Mouse (Mus musculus) heart, adult 2 months (tissue): ENCODE data around the gene Arid5b. TPM values are rescaled to one million over a fixed set of nuclear protein-coding genes. Genes with fewer than 3 reads are reported as not detected.

Experiments
- DNase-seq, 2 experiments: peaks; one replicate each; pipeline ENCODE4 v3.0.0; 2021
- H3K27ac ChIP-seq: fragments of 200-600 bp; 2 replicates; pipeline ENCODE4 v1.8.1; 2022
- H3K27me3 ChIP-seq: fragments of 200-500 bp; 2 replicates; pipeline ENCODE4 v1.6.1; 2012; ENCODE audit warnings: mild to moderate bottlenecking, low read length, inconsistent platforms, mixed read lengths; ENCODE audit not compliant: control insufficient read depth, insufficient read depth
- H3K36me3 ChIP-seq: fragments of 200-500 bp; 2 replicates; pipeline ENCODE4 v1.6.1; 2012; ENCODE audit warnings: low read length, inconsistent platforms; ENCODE audit not compliant: control insufficient read depth, insufficient read depth
- H3K4me1 ChIP-seq: fragments of 200-500 bp; 2 replicates; pipeline ENCODE4 v1.6.1; 2011; ENCODE audit warnings: low read length; ENCODE audit not compliant: control insufficient read depth, insufficient read depth
- H3K4me3 ChIP-seq: fragments of 200-600 bp; 2 replicates; pipeline ENCODE4 v1.8.1; 2022
- H3K79me2 ChIP-seq: fragments of 200-500 bp; replicated peaks from 2 replicates; pipeline ENCODE4 v1.6.1; 2012; ENCODE audit warnings: mild to moderate bottlenecking, inconsistent platforms, low read length, moderate library complexity, mixed read lengths; ENCODE audit not compliant: control insufficient read depth, insufficient read depth
- H3K9ac ChIP-seq: fragments of 200-500 bp; 2 replicates; pipeline ENCODE4 v1.6.1; 2012; ENCODE audit warnings: low read depth, mild to moderate bottlenecking, control low read depth, inconsistent platforms, low read length, mixed read lengths
- CTCF ChIP-seq: fragments of 200-600 bp; IDR thresholded peaks from 2 replicates; pipeline ENCODE4 v1.8.1; 2022; ENCODE audit warnings: antibody characterized with exemption, mild to moderate bottlenecking, moderate library complexity
- EP300 ChIP-seq: fragments of 200-500 bp; IDR thresholded peaks from 2 replicates; pipeline ENCODE4 v1.6.1; 2011; ENCODE audit warnings: low read depth, low read length, control low read depth; ENCODE audit not compliant: insufficient read depth
- POLR2A ChIP-seq: fragments of 200-500 bp; IDR thresholded peaks from 2 replicates; pipeline ENCODE4 v1.6.1; 2011; ENCODE audit warnings: mild to moderate bottlenecking, low read depth, low read length, control low read depth; ENCODE audit not compliant: insufficient read depth
- WGBS: fragments of 180-500 bp; shearing (Covaris S2); methylation state at CpG from one replicate; pipeline ENCODE4 v1.1.7; 2018; 5-methylcytosine and 5-hydroxymethylcytosine counted together
- intact Hi-C: fragments of 180-260 bp; cut with DNase I; formaldehyde crosslinking; loops from one replicate; pipeline ENCODE4 v1.15.1; 2025
- polyA plus RNA-seq: library from polyadenylated mRNA; depleted of rRNA; stranded (reverse); fragments of >200 nt; gene quantifications from 2 replicates; pipeline ENCODE4 v1.2.3, GENCODE M21; 2012
- total RNA-seq, 2 experiments: library from RNA; stranded (reverse); gene quantifications; 2 replicates each; pipeline ENCODE4 v1.2.3; 2021

Gene Arid5b
- total and polyA plus RNA-seq, 3 experiments = 6.3 to 22.5 (median 21.1) TPM

GRCm38 (mm10) chr10:68252650-68253049 is 25.9 kb downstream of the Arid5b start:
- no peak overlapping the region for H3K9ac ChIP-seq
- no peak for DNase-seq
- intact Hi-C loops = no loop called here
- peaks cover 3% of the 10 kb centered on the region; the same call in 1 of the 2 replicates for H3K4me1 ChIP-seq
- no peak overlapping the region for H3K4me3 ChIP-seq
- no peak overlapping the region for H3K27ac ChIP-seq
- H3K36me3 ChIP-seq = peaks cover 3% of the 10 kb centered on the region; the same call in 1 of the 2 replicates
- no peaks in the 10 kb centered on the region for H3K27me3 ChIP-seq
- no peak for TF ChIP-seq POLR2A
- TF ChIP-seq CTCF = no peak
- TF ChIP-seq EP300 = no peak
- no peaks in the 10 kb centered on the region for H3K79me2 ChIP-seq
- WGBS = 85% methylated on average over 4 of the region's 4 CpGs

DNA sequence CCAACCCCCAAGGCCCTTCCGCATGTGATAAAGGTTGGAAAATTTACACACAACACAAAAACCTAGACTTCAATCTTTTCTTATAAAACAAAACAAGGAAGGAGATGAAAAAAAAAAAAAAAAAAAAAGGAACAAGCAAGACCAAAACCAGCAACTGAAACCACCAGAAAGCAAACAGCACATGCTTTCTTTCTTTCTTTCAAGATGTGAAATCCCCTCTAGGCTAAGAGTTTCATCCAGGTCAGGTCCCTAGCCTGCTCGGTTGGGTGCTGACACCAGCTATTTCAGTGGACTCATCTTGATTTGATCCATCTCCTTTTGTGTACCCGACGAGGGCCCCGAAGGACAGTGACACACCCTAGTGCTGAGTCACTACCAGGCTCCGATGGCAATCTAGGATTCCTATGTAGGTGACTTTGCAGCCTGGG is 29.2 kb downstream of the Arid5b start:
- Histone ChIP-seq H3K4me1 (peaks cover 3% of the 10 kb centered on the region; the same call in 1 of the 2 replicates), H3K4me3 (no peak overlapping the region; the same call in 1 of the 2 replicates), H3K27ac (peak overlapping the region; percentile 69), H3K36me3 (peaks cover 3% of the 10 kb centered on the region; the same call in 1 of the 2 replicates), H3K27me3 (no peaks in the 10 kb centered on the region), H3K79me2 (no peaks in the 10 kb centered on the region), H3K9ac (no peak overlapping the region)
- intact Hi-C loops = no loop called here
- DNase-seq = peak; percentile 41 to 46
- 25% methylated on average over 6 of the region's 6 CpGs for WGBS
- no peak for TF ChIP-seq EP300
- TF ChIP-seq CTCF = no peak
- TF ChIP-seq POLR2A = no peak

GRCm38 (mm10) chr10:68248281-68249015 is 30.1 kb downstream of the Arid5b start:
- DNase-seq = no peak
- Histone ChIP-seq H3K27ac (peak overlapping the region; percentile 69), H3K79me2 (no peaks in the 10 kb centered on the region), H3K4me3 (no peak overlapping the region; the same call in 1 of the 2 replicates), H3K27me3 (no peaks in the 10 kb centered on the region), H3K36me3 (peaks cover 3% of the 10 kb centered on the region; the same call in 1 of the 2 replicates), H3K9ac (no peak overlapping the region), H3K4me1 (peaks cover 3% of the 10 kb centered on the region; the same call in 1 of the 2 replicates)
- TF ChIP-seq EP300 (no peak), CTCF (no peak), POLR2A (no peak)
- intact Hi-C loops = no loop called here
- WGBS = 31% methylated on average over 9 of the region's 9 CpGs

DNA sequence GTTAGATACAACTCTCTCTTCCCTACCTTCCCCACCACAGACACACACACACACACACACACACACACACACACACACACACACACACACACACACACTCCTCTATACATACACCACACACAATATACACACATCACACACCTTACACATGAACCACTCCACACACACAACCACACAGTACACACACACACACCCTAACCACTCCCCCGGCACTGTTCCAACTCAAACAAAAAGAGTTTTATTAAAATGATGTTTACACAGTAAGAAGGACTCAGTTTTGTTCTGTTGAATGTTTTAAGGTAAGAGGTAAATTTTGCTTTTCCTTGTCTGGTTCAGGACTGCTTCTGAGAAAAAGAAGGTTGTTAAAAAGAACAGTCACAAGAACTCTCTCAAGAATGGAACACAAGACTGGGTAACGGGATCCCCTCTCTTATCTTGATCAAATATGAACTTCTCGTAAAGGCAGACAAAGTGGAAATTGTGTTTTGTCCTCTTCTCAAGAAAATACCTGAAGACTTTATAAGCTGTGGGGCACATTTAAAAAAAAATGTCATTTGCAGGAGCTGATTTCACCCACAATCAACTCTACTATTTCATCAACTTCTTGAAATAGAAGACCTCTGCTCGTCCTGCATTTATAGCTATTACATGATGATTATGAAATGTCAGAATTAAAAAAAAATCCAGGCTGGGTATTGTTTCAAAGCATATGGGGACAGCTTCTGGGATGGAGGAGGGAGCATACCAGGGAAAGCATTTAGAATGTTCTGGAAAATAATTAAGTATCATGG is 30.9 kb downstream of the Arid5b start:
- Histone ChIP-seq H3K4me1 (peaks cover 3% of the 10 kb centered on the region; the same call in 1 of the 2 replicates), H3K9ac (no peak overlapping the region), H3K27me3 (no peaks in the 10 kb centered on the region), H3K79me2 (no peaks in the 10 kb centered on the region), H3K4me3 (no peak overlapping the region), H3K36me3 (peaks cover 3% of the 10 kb centered on the region; the same call in 1 of the 2 replicates), H3K27ac (no peak overlapping the region)
- intact Hi-C loops = no loop called here
- no peak for DNase-seq
- TF ChIP-seq EP300 (no peak), POLR2A (no peak), CTCF (no peak)
- 80% methylated on average over 4 of the region's 4 CpGs for WGBS

DNA sequence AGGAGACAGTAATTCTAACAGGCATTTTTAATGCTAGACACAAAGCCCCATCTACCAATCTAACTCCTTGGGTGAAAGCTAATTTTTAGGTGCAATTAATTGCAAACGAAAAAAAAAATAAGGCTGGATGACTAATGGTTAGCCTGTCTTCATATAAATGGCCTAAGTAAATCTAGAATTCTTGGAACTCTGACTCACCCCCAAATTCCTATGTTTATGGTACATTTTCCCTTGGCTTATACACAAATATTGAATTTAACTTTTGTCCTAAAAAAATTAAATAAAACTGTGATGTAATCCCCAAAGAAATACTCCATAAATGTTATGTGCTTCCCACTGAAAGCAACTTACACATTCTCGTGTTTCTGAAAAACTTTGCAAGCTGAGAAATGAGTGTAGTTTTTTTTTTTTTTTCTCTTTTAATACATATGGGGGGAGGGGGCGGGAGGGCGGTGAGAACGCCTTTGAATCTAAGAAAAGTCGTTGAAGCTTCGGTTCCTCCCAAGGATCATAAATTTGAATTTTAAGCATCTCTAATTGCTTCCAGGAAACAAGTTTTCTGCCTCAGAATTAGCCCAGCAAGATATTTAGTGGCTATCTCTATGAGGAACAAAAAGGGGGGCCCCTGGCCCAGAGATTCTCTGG is 31.8 kb downstream of the Arid5b start:
- no peaks in the 10 kb centered on the region for H3K79me2 ChIP-seq
- intact Hi-C loops = no loop called here
- no peak overlapping the region for H3K27ac ChIP-seq
- H3K4me1 ChIP-seq = peaks cover 3% of the 10 kb centered on the region; the same call in 1 of the 2 replicates
- H3K27me3 ChIP-seq = no peaks in the 10 kb centered on the region
- H3K36me3 ChIP-seq = peaks cover 3% of the 10 kb centered on the region; the same call in 1 of the 2 replicates
- no peak overlapping the region for H3K4me3 ChIP-seq
- no peak overlapping the region for H3K9ac ChIP-seq
- no peak for DNase-seq
- 74% methylated on average over 7 of the region's 7 CpGs for WGBS
- TF ChIP-seq EP300 (no peak), POLR2A (no peak), CTCF (no peak)
